In the genomic region with DNA sequence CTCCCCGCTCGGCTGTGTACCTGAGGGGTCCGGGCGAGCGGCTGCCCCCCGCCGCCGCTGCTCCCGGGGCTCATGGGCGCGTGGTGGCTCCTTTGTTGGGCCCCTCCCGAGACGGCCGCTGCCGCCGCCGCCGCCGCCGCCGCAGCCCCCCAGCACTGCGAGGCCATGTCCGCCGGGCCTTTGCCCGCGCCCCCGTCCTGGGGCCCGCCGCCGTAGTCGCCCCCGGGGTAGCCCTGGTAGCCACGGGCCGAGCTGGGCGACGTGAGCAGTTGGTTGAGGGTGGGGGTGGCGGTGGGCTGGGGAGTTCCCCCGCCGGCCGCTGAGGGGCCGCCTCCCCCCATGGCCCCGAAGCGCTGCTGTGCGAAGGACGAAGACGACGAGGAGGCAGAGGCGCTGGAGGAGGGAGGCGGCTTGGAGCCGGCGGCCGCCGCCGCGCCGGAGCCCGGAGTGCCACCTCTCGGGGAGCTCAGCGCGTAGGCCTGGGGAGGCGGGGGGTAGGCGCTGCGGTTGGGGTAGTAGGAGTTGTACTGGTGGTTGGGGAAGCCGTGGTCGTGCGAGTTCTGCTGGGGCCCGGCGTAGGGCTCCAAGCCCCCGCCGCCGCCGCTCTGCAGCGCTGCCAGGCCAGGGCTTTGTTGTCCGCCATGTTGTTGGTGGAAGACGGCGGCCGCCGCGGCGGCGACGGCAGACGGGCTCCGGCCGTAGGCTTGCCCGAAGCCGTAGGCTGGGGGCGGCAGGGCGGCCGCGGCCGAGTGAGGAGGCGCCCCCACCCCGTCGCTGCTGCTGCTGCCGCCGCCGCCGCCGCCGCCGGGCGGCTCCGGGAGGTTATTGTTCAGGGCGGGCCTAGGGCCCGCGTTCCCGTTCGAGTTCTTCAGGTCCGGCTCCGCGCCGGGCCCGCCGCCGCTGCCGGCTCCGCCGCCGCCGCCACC, we compare ENCODE assay signal across 8 mouse cellular contexts. TPM values are rescaled to one million over a fixed set of nuclear protein-coding genes. Genes with fewer than 3 reads are reported as not detected.
DNase-seq lines count a peak whose midpoint lies in the region; ATAC-seq lines count a peak whose summit lies in the region.

No protein-coding gene starts in this region.

- H3K9me3 ChIP-seq in heart, embryonic 13.5 days, result no peaks in the 10 kb centered on the region
- H3K9me3 ChIP-seq in lung, embryonic 15.5 days, result no peaks in the 10 kb centered on the region

- H3K9ac ChIP-seq in heart, embryonic 13.5 days, result peak overlapping the region; percentile 100
- H3K9ac ChIP-seq in lung, embryonic 15.5 days, result peak overlapping the region; percentile 100

- peak; percentile 70 to 72 for DNase-seq in B cell, adult 2 months
- DNase-seq in T-cell, adult 2 months (ENCODE audit: low spot score), result peak; percentile 79
- peak; percentile 44 for DNase-seq in embryo, embryonic 11 days
- peak; percentile 61 for DNase-seq in kidney, postnatal 10 days
- peak; percentile 47 for DNase-seq in right cerebral cortex, adult 18-20 months
- DNase-seq in urinary bladder, adult 2 months (ENCODE audit: low spot score), result peak; percentile 57

- H3K27ac ChIP-seq in heart, embryonic 13.5 days (replicated peaks), result peak overlapping the region; percentile 100
- H3K27ac ChIP-seq in lung, embryonic 15.5 days, result peak overlapping the region; percentile 100

- peaks cover 52% of the 10 kb centered on the region for H3K4me1 ChIP-seq in heart, embryonic 13.5 days
- H3K4me1 ChIP-seq in lung, embryonic 15.5 days, result peaks cover 50% of the 10 kb centered on the region

- no peaks in the 10 kb centered on the region for H3K27me3 ChIP-seq in heart, embryonic 13.5 days (replicated peaks)
- H3K27me3 ChIP-seq in lung, embryonic 15.5 days, result no peaks in the 10 kb centered on the region

- H3K4me2 ChIP-seq in heart, embryonic 13.5 days, result peak overlapping the region; percentile 88
- peak overlapping the region; percentile 93 for H3K4me2 ChIP-seq in lung, embryonic 15.5 days

- peak overlapping the region; percentile 100 for H3K4me3 ChIP-seq in heart, embryonic 13.5 days
- peak overlapping the region; percentile 99 for H3K4me3 ChIP-seq in lung, embryonic 15.5 days

- no peak for ATAC-seq in heart, embryonic 13.5 days (ENCODE audit: extremely low read depth, insufficient number of reproducible peaks, low FRiP score, low TSS enrichment)
- no peak for ATAC-seq in lung, embryonic 15.5 days (ENCODE audit: borderline replicate concordance, extremely low read depth, low FRiP score, low TSS enrichment)

- WGBS in heart, embryonic 13.5 days, result under 1% methylated on average over 107 of the region's 121 CpGs
- WGBS in lung, embryonic 15.5 days, result under 1% methylated on average over 59 of the region's 121 CpGs

- peaks cover 18% of the 10 kb centered on the region for H3K36me3 ChIP-seq in heart, embryonic 13.5 days
- peaks cover 13% of the 10 kb centered on the region for H3K36me3 ChIP-seq in lung, embryonic 15.5 days

RNA-seq across cellular contexts. Expression of gene Arid1a, which starts 3.9 kb away (rescaled TPM):
- polyA plus RNA-seq in heart, embryonic 13.5 days (2015; fragmentation: Nextera tagmentation; extraction: Ambion mirVana), result 21.1 and 21.2 TPM in 2 replicates
- 26.9 and 29.4 TPM in 2 replicates for polyA plus RNA-seq in lung, embryonic 15.5 days (2015; fragmentation: Nextera tagmentation; extraction: Ambion mirVana)
- polyA plus RNA-seq in urinary bladder, adult 2 months (2012; rRNA removed), result 26.3 and 41.5 TPM in 2 replicates
